Mouse (Mus musculus) midbrain, embryonic 10.5 days (tissue): ENCODE measurements around the gene Zfp354c. TPM values are rescaled to one million over a fixed set of nuclear protein-coding genes. Genes with fewer than 3 reads are reported as not detected.

Source experiments
- DNase-seq: peaks from one replicate; pipeline ENCODE4 v3.0.0-alpha.2; 2017; ENCODE audit warnings: low spot score
- H3K27ac ChIP-seq: fragments of 300-500 bp; sonication (generic); replicated peaks from 2 replicates; pipeline ENCODE4 v1.5.1; 2016; ENCODE audit warnings: mild to moderate bottlenecking
- H3K27me3 ChIP-seq: fragments of 300-500 bp; sonication (generic); 2 replicates; pipeline ENCODE4 v1.6.1; 2016; ENCODE audit warnings: low read depth, mild to moderate bottlenecking; ENCODE audit not compliant: poor library complexity, severe bottlenecking
- H3K36me3 ChIP-seq: fragments of 300-500 bp; sonication (generic); 2 replicates; pipeline ENCODE4 v1.6.1; 2016; ENCODE audit warnings: mild to moderate bottlenecking, moderate library complexity
- H3K4me1 ChIP-seq: fragments of 300-500 bp; sonication (generic); 2 replicates; pipeline ENCODE4 v1.6.1; 2016
- H3K4me3 ChIP-seq: fragments of 300-500 bp; sonication (generic); 2 replicates; pipeline ENCODE4 v1.5.1; 2016; ENCODE audit warnings: mild to moderate bottlenecking, moderate library complexity
- H3K9me3 ChIP-seq: fragments of 300-500 bp; sonication (generic); replicated peaks from 2 replicates; pipeline ENCODE4 v1.6.1; 2016; ENCODE audit warnings: mild to moderate bottlenecking
- WGBS: fragments of 180-500 bp; shearing (Covaris S2); methylation state at CpG from one replicate; pipeline ENCODE4 v1.1.7; 2016; 5-methylcytosine and 5-hydroxymethylcytosine counted together
- polyA plus RNA-seq: library from polyadenylated mRNA; unstranded; fragments of >200 nt; fragmentation: Nextera tagmentation; extraction: Ambion mirVana; gene quantifications from 2 replicates; pipeline ENCODE4 v1.2.1, GENCODE M21; 2016

Gene Zfp354c
- polyA plus RNA-seq, 1 experiment from 2014 or later, result 29.4 TPM

DNA sequence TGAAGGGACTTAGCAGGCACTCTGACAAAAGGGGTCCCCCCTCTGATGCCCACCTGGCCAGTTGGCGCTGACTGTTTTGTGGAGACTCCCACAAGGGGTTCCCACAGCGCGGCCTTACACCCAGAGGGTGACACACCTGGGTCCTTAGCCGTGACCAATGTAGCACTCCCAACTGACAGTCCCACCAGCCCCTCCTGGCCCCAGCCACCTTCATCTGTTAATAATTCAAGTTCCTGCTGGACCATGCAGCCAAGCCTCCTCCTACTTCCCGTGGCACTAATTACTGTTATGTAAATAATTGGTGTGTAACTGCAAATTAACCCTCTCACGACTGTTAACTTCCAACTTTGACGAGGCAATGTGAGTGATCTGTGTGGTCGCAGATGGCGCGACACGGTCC, 29.9 kb downstream of the Zfp354c start:
- DNase-seq, result no peak
- no peak overlapping the region for H3K27ac ChIP-seq
- H3K27me3 ChIP-seq, result no peaks in the 10 kb centered on the region
- no peaks in the 10 kb centered on the region for H3K36me3 ChIP-seq
- no peaks in the 10 kb centered on the region for H3K9me3 ChIP-seq
- H3K4me1 ChIP-seq, result no peaks in the 10 kb centered on the region
- WGBS, result 83% methylated on average over 11 of the region's 11 CpGs
- H3K4me3 ChIP-seq, result no peak overlapping the region

GRCm38 (mm10) chr11:50771006-50771405, 56.5 kb downstream of the Zfp354c start:
- no peak for DNase-seq
- Histone ChIP-seq H3K36me3 (no peaks in the 10 kb centered on the region), H3K27me3 (no peaks in the 10 kb centered on the region), H3K9me3 (no peaks in the 10 kb centered on the region), H3K4me3 (no peak overlapping the region), H3K27ac (no peak overlapping the region), H3K4me1 (peaks cover 10% of the 10 kb centered on the region)
- 100% methylated on average over 1 of the region's 1 CpGs for WGBS

DNA sequence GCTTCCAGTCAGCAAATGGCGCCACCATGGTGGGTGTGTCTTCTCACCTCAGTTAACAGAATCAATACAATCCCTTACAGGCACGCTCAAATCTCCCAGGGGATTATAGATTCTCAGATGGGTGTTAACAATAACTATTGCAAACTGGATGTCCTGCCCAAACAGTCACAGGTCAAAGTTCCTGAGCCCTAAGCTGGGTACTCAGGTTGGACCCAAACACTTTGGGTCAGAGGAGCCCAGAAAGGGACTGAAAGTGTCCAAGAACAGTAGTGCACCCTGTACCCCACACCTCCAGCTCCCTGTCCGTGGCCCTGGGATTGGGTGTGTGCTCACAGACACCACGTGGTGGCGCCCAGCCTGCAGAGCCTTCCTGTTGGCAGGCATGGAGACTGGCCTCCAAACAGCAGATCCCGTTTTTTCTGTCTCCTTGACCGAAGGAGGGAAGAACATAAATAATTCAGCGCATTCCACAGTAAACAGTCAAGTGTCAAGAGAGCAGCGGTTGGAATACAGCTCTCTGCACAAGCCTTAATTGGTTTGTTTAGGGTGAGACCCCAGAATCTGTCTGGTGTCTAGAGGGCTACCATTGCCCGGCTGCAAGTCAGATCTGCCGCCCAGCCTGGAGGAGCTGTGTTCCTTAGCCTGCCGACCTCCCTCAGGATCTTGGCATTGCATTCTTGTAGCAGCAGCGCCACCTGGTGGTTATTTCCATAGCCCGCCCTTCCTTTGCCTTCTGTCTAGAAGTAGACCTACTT, 58.4 kb downstream of the Zfp354c start:
- DNase-seq, result peak; percentile 88
- 13% methylated on average over 14 of the region's 14 CpGs for WGBS
- Histone ChIP-seq H3K9me3 (no peaks in the 10 kb centered on the region), H3K4me3 (peak overlapping the region; percentile 45), H3K36me3 (no peaks in the 10 kb centered on the region), H3K4me1 (peaks cover 10% of the 10 kb centered on the region), H3K27me3 (no peaks in the 10 kb centered on the region), H3K27ac (peak overlapping the region; percentile 4; the same call in 1 of the 2 replicates)

DNA sequence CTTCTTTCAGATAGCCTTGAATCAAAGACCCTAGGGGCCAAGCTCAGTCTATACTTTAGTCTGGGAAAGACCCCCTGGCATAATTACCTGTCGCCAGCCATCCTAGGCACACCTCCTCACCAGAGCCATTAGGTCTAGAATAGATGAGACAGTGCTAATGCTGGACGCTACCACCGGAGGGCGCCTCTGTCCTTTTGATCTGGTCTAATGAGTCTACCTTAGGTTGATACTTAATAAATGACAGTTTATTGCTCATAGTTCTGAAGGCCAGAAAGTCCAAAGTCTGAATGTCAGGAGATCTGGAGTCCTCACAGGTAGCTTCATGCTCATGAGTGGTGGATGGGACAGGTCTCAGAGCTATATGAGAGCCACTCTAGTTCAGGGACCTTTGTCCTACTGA, 60.5 kb downstream of the Zfp354c start:
- DNase-seq, result peak; percentile 24
- Histone ChIP-seq H3K27me3 (no peaks in the 10 kb centered on the region), H3K9me3 (no peaks in the 10 kb centered on the region), H3K4me1 (peaks cover 10% of the 10 kb centered on the region), H3K27ac (no peak overlapping the region), H3K36me3 (no peaks in the 10 kb centered on the region), H3K4me3 (no peak overlapping the region)
- 19% methylated on average over 4 of the region's 4 CpGs for WGBS

- WGBS, result 90% methylated on average over 7 of the region's 7 CpGs
- no peak overlapping the region for H3K4me3 ChIP-seq
- H3K9me3 ChIP-seq, result no peaks in the 10 kb centered on the region
These were observed 61.1 kb downstream of the Zfp354c start for GRCm38 (mm10) chr11:50766461-50766860.

More at GRCm38 (mm10) chr11:50766461-50766860, 61.1 kb downstream of the Zfp354c start:
- H3K36me3 ChIP-seq, result no peaks in the 10 kb centered on the region
- peaks cover 10% of the 10 kb centered on the region for H3K4me1 ChIP-seq
- DNase-seq, result no peak
- no peaks in the 10 kb centered on the region for H3K27me3 ChIP-seq
- no peak overlapping the region for H3K27ac ChIP-seq

Other genes with a start within 250 kb of the Zfp354c start
- gene Adamts2, start 225.6 kb downstream of the Zfp354c start, polyA plus RNA-seq, result 0.41 and 1.0 TPM in 2 replicates
- 0.85 and 0.91 TPM in 2 replicates for gene Zfp879, start 13.8 kb upstream of the Zfp354c start, polyA plus RNA-seq
- gene Grm6, start 23.0 kb upstream of the Zfp354c start, polyA plus RNA-seq, result not detected in 2 replicates
- gene Zfp454, start 59.9 kb upstream of the Zfp354c start, polyA plus RNA-seq, result 12.8 and 17.6 TPM in 2 replicates
- gene Zfp2, start 88.4 kb upstream of the Zfp354c start, polyA plus RNA-seq, result 25.1 and 29.9 TPM in 2 replicates
- 0.65 and 0.74 TPM in 2 replicates for gene Zfp354b, start 103.9 kb upstream of the Zfp354c start, polyA plus RNA-seq
- not detected in 2 replicates for gene 4933414I15Rik, start 116.0 kb upstream of the Zfp354c start, polyA plus RNA-seq
- gene Prop1, start 126.0 kb upstream of the Zfp354c start, polyA plus RNA-seq, result not detected in 2 replicates
- gene Olfr1378, start 138.8 kb upstream of the Zfp354c start, polyA plus RNA-seq, result not detected in 2 replicates
- gene Olfr1377, start 154.2 kb upstream of the Zfp354c start, polyA plus RNA-seq, result not detected in 2 replicates
- gene Olfr51, start 175.9 kb upstream of the Zfp354c start, polyA plus RNA-seq, result not detected in 2 replicates
- not detected in 2 replicates for gene Olfr54, start 186.5 kb upstream of the Zfp354c start, polyA plus RNA-seq
- gene Olfr1375, start 220.4 kb upstream of the Zfp354c start, polyA plus RNA-seq, result not detected in 2 replicates
- gene Zfp354a, start 231.5 kb upstream of the Zfp354c start, polyA plus RNA-seq, result 10.2 and 10.8 TPM in 2 replicates